Mouse (Mus musculus): Measurements from ENCODE around the gene Olfr360. TPM values are rescaled to one million over a fixed set of nuclear protein-coding genes. Genes with fewer than 3 reads are reported as not detected.
"Not testable (repeated sequence)": the region's sequence is repeated elsewhere in the genome, so short reads cannot be mapped to it uniquely, and the experiment has no call there.

The Olfr360 gene
- not detected in 2 replicates for polyA plus RNA-seq (2015; fragmentation: Nextera tagmentation; extraction: Ambion mirVana)

GRCm38 (mm10) chr2:37065446-37065845 lies at the start of gene Olfr360:
Olfr360 (plus strand) TSS chr2:37065746.
- Histone ChIP-seq H3K36me3 (no peaks in the 10 kb centered on the region), H3K4me3 (replicated peaks) (no peak within 1 kb of the TSS), H3K27ac (no peak within 1 kb of the TSS), H3K9ac (no peak within 1 kb of the TSS), H3K27me3 (no peaks in the 10 kb centered on the region), H3K4me1 (no peaks in the 10 kb centered on the region), H3K4me2 (no peak within 1 kb of the TSS), H3K9me3 (replicated peaks) (peaks cover 3% of the 10 kb centered on the region; the same call in 1 of the 2 replicates)
- ATAC-seq (replicated peaks; ENCODE audit: low FRiP score) = no peak

GRCm38 (mm10) chr2:37089190-37089589 lies 23.6 kb downstream of the Olfr360 start, which contains the start of gene Olfr361:
Olfr361 (minus strand) TSS chr2:37089290.
- H3K9ac ChIP-seq; ATAC-seq (replicated peaks; ENCODE audit: low FRiP score); H3K9me3 ChIP-seq (replicated peaks); H3K27me3 ChIP-seq; H3K27ac ChIP-seq; H3K4me2 ChIP-seq; H3K4me3 ChIP-seq (replicated peaks); H3K36me3 ChIP-seq; H3K4me1 ChIP-seq: not testable (repeated sequence)
- 38% methylated on average over 1 of the region's 1 CpGs for WGBS

- no peak within 1 kb of the TSS for H3K9ac ChIP-seq
- no peaks in the 10 kb centered on the region for H3K27me3 ChIP-seq
- no peak within 1 kb of the TSS for H3K4me2 ChIP-seq
- H3K27ac ChIP-seq = no peak within 1 kb of the TSS
- H3K36me3 ChIP-seq = no peaks in the 10 kb centered on the region
- peaks cover 4% of the 10 kb centered on the region; the same call in 1 of the 2 replicates for H3K9me3 ChIP-seq (replicated peaks)
- no peak within 1 kb of the TSS for H3K4me3 ChIP-seq (replicated peaks)
- 100% methylated on average over 1 of the region's 1 CpGs for WGBS
- H3K4me1 ChIP-seq = no peaks in the 10 kb centered on the region
- no peak for ATAC-seq (replicated peaks; ENCODE audit: low FRiP score)
Measured at GRCm38 (mm10) chr2:37117810-37118209, 52.3 kb downstream of the Olfr360 start, which contains the start of gene Olfr362. Olfr362 (minus strand) TSS chr2:37117910.

Other genes with a start within 250 kb of the Olfr360 start
- gene Olfr3, start 248.7 kb upstream of the Olfr360 start, polyA plus RNA-seq (2015; fragmentation: Nextera tagmentation; extraction: Ambion mirVana) = not detected in 2 replicates
- gene Olfr350, start 219.4 kb upstream of the Olfr360 start, polyA plus RNA-seq (2015; fragmentation: Nextera tagmentation; extraction: Ambion mirVana) = not detected in 2 replicates
- not detected in 2 replicates for gene Olfr351, start 203.1 kb upstream of the Olfr360 start, polyA plus RNA-seq (2015; fragmentation: Nextera tagmentation; extraction: Ambion mirVana)
- gene Olfr352, start 197.3 kb upstream of the Olfr360 start, polyA plus RNA-seq (2015; fragmentation: Nextera tagmentation; extraction: Ambion mirVana) = not detected in 2 replicates
- gene Olfr353, start 172.8 kb upstream of the Olfr360 start, polyA plus RNA-seq (2015; fragmentation: Nextera tagmentation; extraction: Ambion mirVana) = not detected in 2 replicates
- not detected in 2 replicates for gene Olfr354, start 160.1 kb upstream of the Olfr360 start, polyA plus RNA-seq (2015; fragmentation: Nextera tagmentation; extraction: Ambion mirVana)
- not detected in 2 replicates for gene Olfr355, start 136.8 kb upstream of the Olfr360 start, polyA plus RNA-seq (2015; fragmentation: Nextera tagmentation; extraction: Ambion mirVana)
- gene Olfr356, start 128.6 kb upstream of the Olfr360 start, polyA plus RNA-seq (2015; fragmentation: Nextera tagmentation; extraction: Ambion mirVana) = not detected in 2 replicates
- not detected in 2 replicates for gene Olfr357, start 71.9 kb upstream of the Olfr360 start, polyA plus RNA-seq (2015; fragmentation: Nextera tagmentation; extraction: Ambion mirVana)
- gene Olfr358, start 56.4 kb upstream of the Olfr360 start, polyA plus RNA-seq (2015; fragmentation: Nextera tagmentation; extraction: Ambion mirVana) = not detected in 2 replicates
- not detected in 2 replicates for gene Olfr361, start 23.5 kb downstream of the Olfr360 start, polyA plus RNA-seq (2015; fragmentation: Nextera tagmentation; extraction: Ambion mirVana)
- gene Olfr362, start 52.2 kb downstream of the Olfr360 start, polyA plus RNA-seq (2015; fragmentation: Nextera tagmentation; extraction: Ambion mirVana) = not detected in 2 replicates
- gene Olfr364-ps1, start 73.6 kb downstream of the Olfr360 start, polyA plus RNA-seq (2015; fragmentation: Nextera tagmentation; extraction: Ambion mirVana) = not detected in 2 replicates
- not detected in 2 replicates for gene Olfr365, start 122.5 kb downstream of the Olfr360 start, polyA plus RNA-seq (2015; fragmentation: Nextera tagmentation; extraction: Ambion mirVana)
- gene Olfr366, start 145.8 kb downstream of the Olfr360 start, polyA plus RNA-seq (2015; fragmentation: Nextera tagmentation; extraction: Ambion mirVana) = not detected in 2 replicates

Measured in kidney, embryonic 15.5 days (tissue).